Mouse (Mus musculus): Measurements from ENCODE around the gene Tmem206. TPM values are rescaled to one million over a fixed set of nuclear protein-coding genes. Genes with fewer than 3 reads are reported as not detected.

The Tmem206 gene
- 6.8 and 10.1 TPM in 2 replicates for polyA plus RNA-seq (2015; fragmentation: Nextera tagmentation; extraction: Ambion mirVana)

GRCm38 (mm10) chr1:191325726-191326232 lies at the start of gene Tmem206:
TSS of gene Tmem206 (plus strand) at chr1:191325912.
- no peaks in the 10 kb centered on the region for H3K27me3 ChIP-seq
- H3K9me3 ChIP-seq (replicated peaks), result no peaks in the 10 kb centered on the region
- peak within 1 kb of the TSS; percentile 81 for H3K27ac ChIP-seq
- peaks cover 46% of the 10 kb centered on the region for H3K4me1 ChIP-seq (replicated peaks)
- ATAC-seq (ENCODE audit: low read depth) (peak; percentile 91), DNase-seq (peak; percentile 92)
- H3K4me2 ChIP-seq, result peak within 1 kb of the TSS; percentile 100
- H3K9ac ChIP-seq, result peak within 1 kb of the TSS; percentile 93
- 0 out of 2 replicates have a peak, but pooled peaks cover 8% of the 10 kb centered on the region for H3K36me3 ChIP-seq
- WGBS (ENCODE audit: insufficient replicate concordance), result under 1% methylated on average over 42 of the region's 42 CpGs
- H3K4me3 ChIP-seq (replicated peaks), result peak within 1 kb of the TSS; percentile 86

- no peak for ATAC-seq (ENCODE audit: low read depth)
- no peak overlapping the region for H3K4me2 ChIP-seq
- WGBS (ENCODE audit: insufficient replicate concordance), result 77% methylated on average over 7 of the region's 7 CpGs
- H3K27me3 ChIP-seq, result no peaks in the 10 kb centered on the region
- H3K9ac ChIP-seq, result no peak overlapping the region
- no peaks in the 10 kb centered on the region for H3K36me3 ChIP-seq
- H3K9me3 ChIP-seq (replicated peaks), result no peaks in the 10 kb centered on the region
- no peak overlapping the region for H3K4me3 ChIP-seq (replicated peaks)
- H3K27ac ChIP-seq, result no peak overlapping the region
- no peak for DNase-seq
- H3K4me1 ChIP-seq (replicated peaks), result peaks cover 2% of the 10 kb centered on the region; the same call in 1 of the 2 replicates
These were observed 49.5 kb upstream of the Tmem206 start for GRCm38 (mm10) chr1:191276181-191276580.

GRCm38 (mm10) chr1:191277549-191278059 lies 48.1 kb upstream of the Tmem206 start:
- H3K36me3 ChIP-seq, result no peaks in the 10 kb centered on the region
- H3K4me1 ChIP-seq (replicated peaks), result peaks cover 2% of the 10 kb centered on the region; the same call in 1 of the 2 replicates
- H3K9ac ChIP-seq, result no peak overlapping the region
- H3K27ac ChIP-seq, result no peak overlapping the region; the same call in 1 of the 2 replicates
- WGBS (ENCODE audit: insufficient replicate concordance), result 60% methylated on average over 14 of the region's 14 CpGs
- H3K4me3 ChIP-seq (replicated peaks), result no peak overlapping the region
- peak; percentile 69 for ATAC-seq (ENCODE audit: low read depth)
- DNase-seq, result no peak
- no peaks in the 10 kb centered on the region for H3K9me3 ChIP-seq (replicated peaks)
- H3K4me2 ChIP-seq, result peak overlapping the region; percentile 20; the same call in 1 of the 2 replicates
- H3K27me3 ChIP-seq, result no peaks in the 10 kb centered on the region

GRCm38 (mm10) chr1:191278324-191278723 lies 47.4 kb upstream of the Tmem206 start:
- no peak for DNase-seq
- H3K36me3 ChIP-seq, result no peaks in the 10 kb centered on the region
- no peak overlapping the region for H3K4me2 ChIP-seq
- no peak overlapping the region for H3K9ac ChIP-seq
- H3K27ac ChIP-seq, result no peak overlapping the region
- H3K4me3 ChIP-seq (replicated peaks), result no peak overlapping the region
- no peak for ATAC-seq (ENCODE audit: low read depth)
- H3K27me3 ChIP-seq, result no peaks in the 10 kb centered on the region
- H3K9me3 ChIP-seq (replicated peaks), result no peaks in the 10 kb centered on the region
- 60% methylated on average over 4 of the region's 4 CpGs for WGBS (ENCODE audit: insufficient replicate concordance)
- H3K4me1 ChIP-seq (replicated peaks), result peaks cover 2% of the 10 kb centered on the region; the same call in 1 of the 2 replicates

- no peak for DNase-seq
- Histone ChIP-seq H3K4me3 (replicated peaks) (no peak overlapping the region), H3K36me3 (no peaks in the 10 kb centered on the region), H3K27ac (no peak overlapping the region), H3K4me1 (replicated peaks) (peaks cover 7% of the 10 kb centered on the region; the same call in 1 of the 2 replicates), H3K9me3 (replicated peaks) (no peaks in the 10 kb centered on the region), H3K4me2 (no peak overlapping the region), H3K9ac (no peak overlapping the region), H3K27me3 (no peaks in the 10 kb centered on the region)
- WGBS (ENCODE audit: insufficient replicate concordance), result 26% methylated on average over 7 of the region's 7 CpGs
- ATAC-seq (ENCODE audit: low read depth), result no peak
These were observed 44.5 kb upstream of the Tmem206 start for GRCm38 (mm10) chr1:191281171-191281570.

- no peak overlapping the region for H3K9ac ChIP-seq
- ATAC-seq (ENCODE audit: low read depth), result no peak
- H3K27ac ChIP-seq, result no peak overlapping the region
- no peaks in the 10 kb centered on the region for H3K27me3 ChIP-seq
- no peak overlapping the region for H3K4me3 ChIP-seq (replicated peaks)
- H3K4me2 ChIP-seq, result no peak overlapping the region
- WGBS (ENCODE audit: insufficient replicate concordance), result 69% methylated on average over 1 of the region's 1 CpGs
- no peaks in the 10 kb centered on the region for H3K9me3 ChIP-seq (replicated peaks)
- DNase-seq, result no peak
- peaks cover 5% of the 10 kb centered on the region; the same call in 1 of the 2 replicates for H3K4me1 ChIP-seq (replicated peaks)
- no peaks in the 10 kb centered on the region for H3K36me3 ChIP-seq
These were observed 43.4 kb upstream of the Tmem206 start for GRCm38 (mm10) chr1:191282319-191282718.

GRCm38 (mm10) chr1:191283110-191284040 lies 42.3 kb upstream of the Tmem206 start:
- H3K36me3 ChIP-seq, result no peaks in the 10 kb centered on the region
- DNase-seq (no peak), ATAC-seq (ENCODE audit: low read depth) (peak; percentile 10; the same call in 1 of the 2 replicates)
- no peak overlapping the region for H3K9ac ChIP-seq
- no peaks in the 10 kb centered on the region for H3K27me3 ChIP-seq
- H3K4me2 ChIP-seq, result no peak overlapping the region
- H3K9me3 ChIP-seq (replicated peaks), result no peaks in the 10 kb centered on the region
- no peak overlapping the region for H3K27ac ChIP-seq
- 62% methylated on average over 13 of the region's 13 CpGs for WGBS (ENCODE audit: insufficient replicate concordance)
- H3K4me1 ChIP-seq (replicated peaks), result peaks cover 5% of the 10 kb centered on the region; the same call in 1 of the 2 replicates
- no peak overlapping the region for H3K4me3 ChIP-seq (replicated peaks)

- 0 out of 2 replicates have a peak, but pooled peaks cover 5% of the 10 kb centered on the region for H3K4me1 ChIP-seq (replicated peaks)
- DNase-seq, result no peak
- no peaks in the 10 kb centered on the region for H3K27me3 ChIP-seq
- no peak overlapping the region for H3K27ac ChIP-seq
- no peaks in the 10 kb centered on the region for H3K9me3 ChIP-seq (replicated peaks)
- ATAC-seq (ENCODE audit: low read depth), result no peak
- WGBS (ENCODE audit: insufficient replicate concordance), result 78% methylated on average over 8 of the region's 8 CpGs
- no peak overlapping the region for H3K9ac ChIP-seq
- H3K36me3 ChIP-seq, result no peaks in the 10 kb centered on the region
- H3K4me3 ChIP-seq (replicated peaks), result no peak overlapping the region
- H3K4me2 ChIP-seq, result no peak overlapping the region
These were observed 41.2 kb upstream of the Tmem206 start for GRCm38 (mm10) chr1:191284502-191284901.

- no peaks in the 10 kb centered on the region for H3K9me3 ChIP-seq (replicated peaks)
- no peaks in the 10 kb centered on the region for H3K36me3 ChIP-seq
- no peak overlapping the region for H3K4me3 ChIP-seq (replicated peaks)
- ATAC-seq (ENCODE audit: low read depth) (peak; percentile 53), DNase-seq (peak; percentile 57)
- no peak overlapping the region for H3K4me2 ChIP-seq
- 0 out of 2 replicates have a peak, but pooled peaks cover 2% of the 10 kb centered on the region for H3K4me1 ChIP-seq (replicated peaks)
- WGBS (ENCODE audit: insufficient replicate concordance), result 31% methylated on average over 8 of the region's 8 CpGs
- H3K27ac ChIP-seq, result no peak overlapping the region
- no peaks in the 10 kb centered on the region; the same call in 1 of the 2 replicates for H3K27me3 ChIP-seq
- no peak overlapping the region for H3K9ac ChIP-seq
These were observed 37.0 kb upstream of the Tmem206 start for GRCm38 (mm10) chr1:191288762-191289161.

GRCm38 (mm10) chr1:191292348-191292747 lies 33.4 kb upstream of the Tmem206 start:
- H3K9ac ChIP-seq, result no peak overlapping the region
- ATAC-seq (ENCODE audit: low read depth) (no peak), DNase-seq (no peak)
- no peaks in the 10 kb centered on the region for H3K4me1 ChIP-seq (replicated peaks)
- no peak overlapping the region for H3K27ac ChIP-seq
- no peaks in the 10 kb centered on the region for H3K36me3 ChIP-seq
- no peaks in the 10 kb centered on the region for H3K9me3 ChIP-seq (replicated peaks)
- H3K27me3 ChIP-seq, result no peaks in the 10 kb centered on the region; the same call in 1 of the 2 replicates
- H3K4me2 ChIP-seq, result no peak overlapping the region
- H3K4me3 ChIP-seq (replicated peaks), result no peak overlapping the region
- WGBS (ENCODE audit: insufficient replicate concordance), result 65% methylated on average over 5 of the region's 5 CpGs

- H3K27me3 ChIP-seq, result peaks cover 2% of the 10 kb centered on the region; the same call in 1 of the 2 replicates
- no peak overlapping the region for H3K4me3 ChIP-seq (replicated peaks)
- ATAC-seq (ENCODE audit: low read depth), result no peak
These were observed 32.7 kb upstream of the Tmem206 start for GRCm38 (mm10) chr1:191293051-191293450.

More at GRCm38 (mm10) chr1:191293051-191293450, 32.7 kb upstream of the Tmem206 start:
- 53% methylated on average over 2 of the region's 2 CpGs for WGBS (ENCODE audit: insufficient replicate concordance)
- no peak overlapping the region for H3K9ac ChIP-seq
- H3K9me3 ChIP-seq (replicated peaks), result no peaks in the 10 kb centered on the region
- DNase-seq, result no peak
- H3K4me1 ChIP-seq (replicated peaks), result no peaks in the 10 kb centered on the region
- no peak overlapping the region for H3K27ac ChIP-seq
- no peak overlapping the region for H3K4me2 ChIP-seq
- H3K36me3 ChIP-seq, result no peaks in the 10 kb centered on the region
